ENCODE assay signal across 19 mouse cellular contexts in the genomic region with DNA sequence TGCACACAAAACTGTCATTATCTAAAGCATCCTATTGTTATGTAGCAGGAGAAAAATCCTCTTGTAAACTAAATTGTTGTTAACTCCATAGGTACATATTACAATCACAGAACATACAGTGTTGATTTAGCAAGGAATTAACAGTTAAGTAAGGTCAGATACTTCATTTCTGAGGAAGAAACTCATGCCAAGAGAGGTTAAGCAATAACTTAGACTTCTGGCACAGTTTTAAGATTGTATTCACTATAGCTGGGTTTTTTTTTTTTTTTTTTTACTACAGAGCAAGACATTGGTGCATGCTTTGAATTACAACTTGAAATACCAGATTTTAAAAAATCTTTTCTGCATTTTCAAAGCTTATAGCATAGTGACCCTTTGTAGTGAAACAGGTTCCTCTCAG. TPM values are rescaled to one million over a fixed set of nuclear protein-coding genes. Genes with fewer than 3 reads are reported as not detected.
A peak's percentile ranks its signal among the peaks of the same experiment; 100 is the strongest.
DNase-seq lines count a peak whose midpoint lies in the region; ATAC-seq and TF ChIP-seq lines count a peak whose summit lies in the region.
"Had no signal": no experiment of that assay in that cellular context is flagged by ENCODE, and none has a peak within 500 bp of the region (broad histone marks: within the 10 kb centered on the region; RNA-seq: fewer than 3 reads in every experiment).

No protein-coding gene starts in this region.

- H3K36me3 ChIP-seq in lung, postnatal 0 days (ENCODE audit: insufficient read depth, low read length): no peaks in the 10 kb centered on the region
- H3K36me3 ChIP-seq in intestine, postnatal 0 days (ENCODE audit: control insufficient read depth, insufficient read depth): no peaks in the 10 kb centered on the region
- H3K36me3 ChIP-seq: hindbrain, embryonic 12.5 days; hindbrain, embryonic 15.5 days had no signal

- H3K4me3 ChIP-seq in lung, postnatal 0 days (ENCODE audit: low read depth, low read length): no peak overlapping the region
- no peak overlapping the region for H3K4me3 ChIP-seq in intestine, postnatal 0 days (ENCODE audit: low read depth, low read length)
- H3K4me3 ChIP-seq: gastrocnemius, adult 2 months; hindbrain, embryonic 12.5 days; hindbrain, embryonic 15.5 days had no signal

- no peak overlapping the region for H3K27ac ChIP-seq in lung, postnatal 0 days (ENCODE audit: low read length)
- no peak overlapping the region for H3K27ac ChIP-seq in intestine, postnatal 0 days (ENCODE audit: low read depth, low read length)
- H3K27ac ChIP-seq: gastrocnemius, adult 2 months; hindbrain, embryonic 12.5 days; hindbrain, embryonic 15.5 days had no signal

- H3K4me1 ChIP-seq in lung, postnatal 0 days (ENCODE audit: insufficient read depth, low read depth, low read length): no peaks in the 10 kb centered on the region
- no peaks in the 10 kb centered on the region for H3K4me1 ChIP-seq in intestine, postnatal 0 days (replicated peaks; ENCODE audit: control insufficient read depth, insufficient read depth, low read length)
- H3K4me1 ChIP-seq: hindbrain, embryonic 12.5 days; hindbrain, embryonic 15.5 days had no signal

- no peaks in the 10 kb centered on the region for H3K27me3 ChIP-seq in lung, postnatal 0 days (replicated peaks; ENCODE audit: insufficient read depth, low read length)
- H3K27me3 ChIP-seq in intestine, postnatal 0 days (replicated peaks; ENCODE audit: control insufficient read depth, insufficient read depth, low read length): no peaks in the 10 kb centered on the region
- H3K27me3 ChIP-seq: hindbrain, embryonic 12.5 days; hindbrain, embryonic 15.5 days had no signal

- H3K4me2 ChIP-seq in lung, postnatal 0 days (replicated peaks; ENCODE audit: low read depth, low read length): no peak overlapping the region
- H3K4me2 ChIP-seq in intestine, postnatal 0 days (replicated peaks; ENCODE audit: low read depth): no peak overlapping the region
- H3K4me2 ChIP-seq: heart, embryonic 11.5 days; hindbrain, embryonic 12.5 days; hindbrain, embryonic 15.5 days had no signal

- no peak for TF ChIP-seq CTCF in lung, postnatal 0 days (IDR thresholded peaks at IDR 0.05)
- TF ChIP-seq CTCF in intestine, postnatal 0 days (IDR thresholded peaks at IDR 0.05; ENCODE audit: low read depth): no peak

- TF ChIP-seq EP300 in lung, postnatal 0 days (IDR thresholded peaks at IDR 0.05): no peak

- H3K9me3 ChIP-seq in lung, postnatal 0 days (ENCODE audit: low read length): no peaks in the 10 kb centered on the region
- no peaks in the 10 kb centered on the region for H3K9me3 ChIP-seq in intestine, postnatal 0 days (ENCODE audit: control insufficient read depth)
- H3K9me3 ChIP-seq: hindbrain, embryonic 12.5 days; hindbrain, embryonic 15.5 days had no signal

- DNase-seq in kidney, adult 9 months: peak; percentile 13
- DNase-seq in kidney, adult 11 months: no peak
- DNase-seq in lung, postnatal 0 days (ENCODE audit: low spot score): peak; percentile 59
- DNase-seq in lung, postnatal 14 days: no peak
- peak; percentile 40 for DNase-seq in NIH3T3 (ENCODE audit: low read depth)
- DNase-seq in fat pad, adult 2 months (ENCODE audit: extremely low read depth, low read depth, low spot score): peak; percentile 39
- DNase-seq: adrenal gland, postnatal 10 days; adrenal gland, postnatal 36 days; forebrain, postnatal 0 days; gastrocnemius, adult 2 months; gastrocnemius, postnatal 14 days; heart, adult 11 months had no signal

- peak; percentile 35; the same call in 1 of the 2 replicates for ATAC-seq in lung, postnatal 0 days
- ATAC-seq in intestine, postnatal 0 days: no peak
- ATAC-seq: activated CD4-positive, CD25-positive, alpha-beta regulatory T cell, adult 4 months; CD4-positive, CD25-positive, alpha-beta regulatory T cell, adult 4 months; forebrain, embryonic 14.5 days; forebrain, postnatal 0 days had no signal

- no peak overlapping the region for H3K9ac ChIP-seq in lung, postnatal 0 days (replicated peaks; ENCODE audit: low read depth)
- H3K9ac ChIP-seq in intestine, postnatal 0 days (ENCODE audit: low read depth, low read length): no peak overlapping the region
- H3K9ac ChIP-seq: forebrain, postnatal 0 days; hindbrain, embryonic 12.5 days; hindbrain, embryonic 15.5 days had no signal

RNA-seq across cellular contexts. Expression of gene Tigd2, which starts 24.5 kb away (rescaled TPM):
- 17.3 and 19.9 TPM in 2 replicates for polyA plus RNA-seq in lung, postnatal 0 days (2015; fragmentation: Nextera tagmentation; extraction: Ambion mirVana)
- 17.2 and 19.0 TPM in 2 replicates for polyA plus RNA-seq in intestine, postnatal 0 days (2015; fragmentation: Nextera tagmentation; extraction: Ambion mirVana)

Comparison
In these comparisons a context has a peak if more than half of its experiments do, and no peak if none do; other contexts are left out.
1. DNase-seq: peak in kidney, adult 9 months (single experiment), lung, postnatal 0 days (single experiment), NIH3T3 (single experiment) and fat pad, adult 2 months (single experiment); none in kidney, adult 11 months (single experiment) and lung, postnatal 14 days (single experiment).